Mouse (Mus musculus) erythroblast, embryonic 14.5 days (primary cell): ENCODE data around the gene Arhgdib.

Source experiments
- GATA1 ChIP-seq: IDR thresholded peaks from 2 replicates; pipeline ENCODE4 v1.6.1; 2012; ENCODE audit warnings: low read length, inconsistent platforms, mixed read lengths
- TAL1 ChIP-seq: IDR thresholded peaks from 3 replicates; pipeline ENCODE4 v1.6.1; 2012; ENCODE audit warnings: low read length, inconsistent platforms, mixed read lengths

- TF ChIP-seq GATA1 = no peak
- no peak for TF ChIP-seq TAL1
Observed at GRCm38 (mm10) chr6:136881678-136882077, 60.0 kb downstream of the Arhgdib start.
